Mouse (Mus musculus) lung, postnatal 0 days (tissue): ENCODE measurements around the gene Spn. TPM values are rescaled to one million over a fixed set of nuclear protein-coding genes. Genes with fewer than 3 reads are reported as not detected.

Experiments
- ATAC-seq: fragments of 200-750 bp; cut with Nextera tagmentation; 2 replicates; pipeline ENCODE4 v1.8.0; 2017; ENCODE audit warnings: moderate library complexity
- DNase-seq: peaks from one replicate; pipeline ENCODE4 v3.0.0-alpha.2; 2016; ENCODE audit warnings: low spot score
- H3K27ac ChIP-seq: fragments of 300-500 bp; sonication (generic); 2 replicates; pipeline ENCODE4 v1.5.1; 2014; ENCODE audit warnings: antibody characterized with exemption, mild to moderate bottlenecking, low read length, mixed read lengths
- H3K27me3 ChIP-seq: fragments of 300-500 bp; sonication (generic); replicated peaks from 2 replicates; pipeline ENCODE4 v1.6.1; 2014; ENCODE audit warnings: low read length, mixed read lengths; ENCODE audit not compliant: insufficient read depth
- H3K36me3 ChIP-seq: fragments of 300-500 bp; sonication (generic); 2 replicates; pipeline ENCODE4 v1.6.1; 2014; ENCODE audit warnings: low read length, mixed read lengths; ENCODE audit not compliant: insufficient read depth
- H3K4me1 ChIP-seq: fragments of 300-500 bp; sonication (generic); 2 replicates; pipeline ENCODE4 v1.6.1; 2014; ENCODE audit warnings: antibody characterized with exemption, low read depth, low read length, mixed read lengths; ENCODE audit not compliant: insufficient read depth
- H3K4me2 ChIP-seq: fragments of 300-500 bp; sonication (generic); replicated peaks from 2 replicates; pipeline ENCODE4 v1.6.1; 2014; ENCODE audit warnings: low read depth, mild to moderate bottlenecking, low read length, moderate library complexity, mixed read lengths
- H3K4me3 ChIP-seq: fragments of 300-500 bp; sonication (generic); 2 replicates; pipeline ENCODE4 v1.5.1; 2014; ENCODE audit warnings: low read depth, low read length
- H3K9ac ChIP-seq: fragments of 300-500 bp; sonication (generic); replicated peaks from 2 replicates; pipeline ENCODE4 v1.6.1; 2014; ENCODE audit warnings: low read depth, mild to moderate bottlenecking
- H3K9me3 ChIP-seq: fragments of 300-500 bp; sonication (generic); 2 replicates; pipeline ENCODE4 v1.6.1; 2016; ENCODE audit warnings: low read length, mixed read lengths
- CTCF ChIP-seq: IDR thresholded peaks from 2 replicates; pipeline ENCODE4 v1.5.1; 2016; ENCODE audit warnings: antibody characterized with exemption, mild to moderate bottlenecking
- EP300 ChIP-seq: IDR thresholded peaks from 2 replicates; pipeline ENCODE4 v1.6.1; 2016; ENCODE audit warnings: antibody characterized with exemption, mild to moderate bottlenecking, control low read depth
- WGBS: fragments of 180-500 bp; shearing (Covaris S2); extraction: QIAGEN DNeasy Blood & Tissue Kit; methylation state at CpG from one replicate; pipeline ENCODE4 v1.1.7; 2014; 5-methylcytosine and 5-hydroxymethylcytosine counted together
- polyA plus RNA-seq: library from polyadenylated mRNA; unstranded; fragments of >200 nt; fragmentation: Nextera tagmentation; extraction: Ambion mirVana; gene quantifications from 2 replicates; pipeline ENCODE4 v1.2.1, GENCODE M21; 2015

Spn gene
- polyA plus RNA-seq, 1 experiment from 2014 or later: 0.73 TPM

DNA sequence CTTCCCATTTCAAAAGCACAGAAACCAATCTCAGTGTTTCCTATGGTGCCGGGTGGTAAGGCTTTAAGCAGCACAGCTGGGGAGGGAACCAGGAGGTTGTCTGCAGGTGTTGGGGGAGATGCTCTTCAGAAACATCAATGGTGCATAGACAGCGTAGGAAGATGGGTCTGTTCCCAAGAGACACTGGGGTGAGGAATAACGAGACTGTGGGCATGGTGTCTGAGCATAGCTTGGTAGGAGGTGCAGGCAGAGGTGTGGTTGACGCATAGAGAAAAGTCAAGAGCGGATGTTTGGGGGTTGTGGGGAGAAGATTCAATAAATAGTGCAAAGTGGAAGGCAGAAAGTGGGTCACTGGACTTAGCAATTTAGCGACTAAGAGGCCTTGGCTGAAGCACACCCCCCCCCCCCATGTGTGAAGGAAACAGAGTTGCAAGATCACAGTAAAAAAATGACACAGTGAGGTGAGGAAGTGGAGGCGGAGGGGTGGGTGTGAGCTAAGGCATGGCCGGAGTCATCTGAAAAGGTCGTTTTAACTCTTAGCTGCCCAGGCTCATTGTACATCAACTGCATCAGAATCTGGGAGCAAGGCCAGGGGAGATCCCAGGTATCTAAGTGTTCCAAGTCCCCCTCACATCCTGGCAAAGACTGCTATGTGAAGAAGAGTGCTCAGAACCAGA, 24.6 kb downstream of the Spn start:
- no peaks in the 10 kb centered on the region for H3K4me1 ChIP-seq
- WGBS: 18% methylated on average over 9 of the region's 9 CpGs
- H3K9ac ChIP-seq: no peak overlapping the region
- TF ChIP-seq CTCF (no peak), EP300 (no peak)
- H3K27me3 ChIP-seq: no peaks in the 10 kb centered on the region
- no peaks in the 10 kb centered on the region for H3K36me3 ChIP-seq
- no peak overlapping the region for H3K27ac ChIP-seq
- no peaks in the 10 kb centered on the region for H3K9me3 ChIP-seq
- no peak for DNase-seq
- no peak for ATAC-seq
- H3K4me3 ChIP-seq: no peak overlapping the region
- H3K4me2 ChIP-seq: no peak overlapping the region

DNA sequence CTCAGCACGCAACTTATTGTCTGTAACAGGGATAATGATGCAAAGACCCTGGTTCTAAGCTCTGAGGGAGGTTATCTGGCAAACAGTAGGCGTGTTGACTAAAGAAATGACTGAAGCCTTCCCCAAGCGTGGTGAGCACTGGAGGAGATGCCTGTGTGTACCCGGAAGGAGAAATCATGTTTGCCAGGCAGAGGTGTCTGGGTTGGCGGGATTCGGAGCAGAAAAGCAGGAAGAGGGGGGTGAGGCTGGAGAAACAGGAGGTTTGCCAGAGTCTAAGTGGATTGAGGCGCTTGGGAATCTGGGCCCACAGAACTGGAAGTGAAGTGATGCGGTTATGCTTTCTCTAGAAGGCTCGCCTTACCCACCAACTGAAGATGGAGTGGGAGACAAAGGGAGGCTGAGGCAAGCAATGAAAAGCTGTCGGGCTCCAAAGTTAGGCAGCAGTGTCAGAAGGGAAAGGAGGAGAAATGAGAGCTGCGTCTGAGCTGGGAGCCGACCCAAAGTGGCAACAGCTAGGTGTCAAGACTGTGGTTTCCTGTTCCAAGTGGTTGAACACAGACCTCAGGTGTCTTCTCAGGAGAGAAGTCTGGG, 25.3 kb downstream of the Spn start:
- H3K36me3 ChIP-seq: no peaks in the 10 kb centered on the region
- H3K4me1 ChIP-seq: no peaks in the 10 kb centered on the region
- no peak overlapping the region for H3K4me3 ChIP-seq
- ATAC-seq (no peak), DNase-seq (no peak)
- H3K27me3 ChIP-seq: no peaks in the 10 kb centered on the region
- no peak overlapping the region for H3K4me2 ChIP-seq
- no peak overlapping the region for H3K9ac ChIP-seq
- no peak overlapping the region for H3K27ac ChIP-seq
- no peak for TF ChIP-seq CTCF
- TF ChIP-seq EP300: no peak
- no peaks in the 10 kb centered on the region for H3K9me3 ChIP-seq
- 52% methylated on average over 12 of the region's 12 CpGs for WGBS

DNA sequence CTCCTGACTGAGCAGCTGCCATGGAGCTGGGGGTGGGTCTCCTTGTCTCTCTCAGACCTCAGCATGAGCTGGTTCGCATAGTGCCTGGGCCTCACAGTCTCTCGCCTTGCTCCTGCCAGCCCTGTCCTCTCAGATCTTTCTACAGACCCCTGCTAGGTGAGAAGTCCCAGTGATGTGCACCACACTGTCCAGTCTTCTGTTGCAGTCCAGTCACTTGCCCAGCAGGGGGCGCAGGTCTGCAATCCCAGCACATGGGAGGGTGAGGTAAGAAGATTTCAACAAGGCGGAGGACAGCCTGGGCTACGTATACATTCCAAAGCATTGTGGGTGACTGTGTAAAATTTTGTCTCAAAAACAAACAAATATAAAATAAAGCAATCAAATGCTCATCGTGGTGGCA, 26.2 kb downstream of the Spn start:
- H3K4me1 ChIP-seq: no peaks in the 10 kb centered on the region
- H3K27ac ChIP-seq: no peak overlapping the region
- H3K9me3 ChIP-seq: no peaks in the 10 kb centered on the region
- H3K27me3 ChIP-seq: no peaks in the 10 kb centered on the region
- no peak overlapping the region for H3K4me3 ChIP-seq
- WGBS: 45% methylated on average over 5 of the region's 6 CpGs
- peak; percentile 74 for TF ChIP-seq CTCF
- TF ChIP-seq EP300: no peak
- ATAC-seq (no peak), DNase-seq (no peak)
- no peak overlapping the region for H3K4me2 ChIP-seq
- H3K36me3 ChIP-seq: no peaks in the 10 kb centered on the region
- H3K9ac ChIP-seq: no peak overlapping the region

DNA sequence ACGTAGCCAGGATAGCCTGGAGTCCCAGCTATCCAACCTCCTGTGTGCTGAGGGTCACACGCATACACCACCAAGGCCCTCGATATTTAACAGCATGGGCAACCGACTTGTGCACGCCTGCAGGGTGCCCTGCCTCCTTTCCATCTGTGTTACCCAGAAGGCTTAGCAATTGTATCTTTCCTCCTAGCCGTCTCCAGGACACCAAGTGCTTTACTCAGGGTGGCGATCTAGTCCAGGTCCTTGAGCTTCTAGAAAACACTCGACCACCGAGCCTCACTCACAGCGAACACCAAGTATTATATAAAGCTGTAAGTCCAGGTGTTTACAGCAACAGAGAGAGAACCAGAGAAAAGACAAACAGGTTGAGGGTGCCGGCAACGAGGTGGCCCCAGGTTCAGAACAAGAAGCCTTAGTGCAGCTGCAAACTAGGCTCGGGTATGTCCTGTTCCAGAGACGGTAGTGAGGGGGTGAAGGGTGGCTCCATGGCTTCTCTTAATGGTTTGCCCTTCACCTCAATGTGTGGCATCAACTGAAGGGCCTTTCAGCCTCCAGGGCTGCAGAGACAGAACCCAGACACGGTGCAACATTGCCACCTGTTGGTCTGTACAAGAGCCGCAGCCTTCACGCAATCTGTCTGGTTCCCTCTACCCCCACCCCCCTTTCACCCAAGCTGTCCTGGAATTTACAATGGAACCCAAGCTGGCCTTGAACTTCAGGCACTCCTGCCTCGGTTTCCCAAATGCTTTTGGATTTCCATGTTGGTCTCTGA, 27.2 kb downstream of the Spn start:
- Histone ChIP-seq H3K27me3 (no peaks in the 10 kb centered on the region), H3K4me1 (no peaks in the 10 kb centered on the region), H3K36me3 (no peaks in the 10 kb centered on the region), H3K9me3 (no peaks in the 10 kb centered on the region), H3K9ac (no peak overlapping the region), H3K4me3 (no peak overlapping the region), H3K4me2 (no peak overlapping the region), H3K27ac (no peak overlapping the region)
- TF ChIP-seq CTCF: peak; percentile 93
- no peak for TF ChIP-seq EP300
- DNase-seq: peak; percentile 82
- WGBS: 35% methylated on average over 18 of the region's 18 CpGs
- ATAC-seq: peak; percentile 74

DNA sequence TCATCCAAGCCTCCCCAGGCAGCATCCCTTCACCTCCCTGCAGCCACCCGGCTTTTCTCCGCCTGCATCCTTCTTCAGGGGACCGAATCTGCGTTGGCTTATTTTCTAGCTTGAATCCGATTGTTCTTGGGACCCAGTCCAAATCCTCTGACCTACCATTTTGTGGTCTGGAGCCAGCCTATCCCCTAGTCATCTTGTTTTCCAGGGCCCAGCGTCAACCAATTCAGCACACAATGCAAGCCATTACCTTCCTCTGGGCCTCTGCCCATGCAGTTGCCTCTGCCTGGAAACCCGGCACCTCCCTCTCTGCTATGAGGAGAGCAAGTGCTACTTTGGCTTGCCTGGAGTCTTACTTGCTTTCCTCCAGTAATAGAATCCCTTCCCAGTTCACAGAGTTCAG, 32.1 kb downstream of the Spn start:
- no peaks in the 10 kb centered on the region for H3K36me3 ChIP-seq
- H3K9ac ChIP-seq: no peak overlapping the region
- no peak overlapping the region for H3K4me3 ChIP-seq
- no peaks in the 10 kb centered on the region for H3K9me3 ChIP-seq
- no peak overlapping the region for H3K27ac ChIP-seq
- H3K27me3 ChIP-seq: no peaks in the 10 kb centered on the region
- H3K4me2 ChIP-seq: no peak overlapping the region
- WGBS: 81% methylated on average over 7 of the region's 7 CpGs
- 0 out of 2 replicates have a peak, but pooled peaks cover 3% of the 10 kb centered on the region for H3K4me1 ChIP-seq
- TF ChIP-seq CTCF (no peak), EP300 (no peak)
- no peak for ATAC-seq
- no peak for DNase-seq

DNA sequence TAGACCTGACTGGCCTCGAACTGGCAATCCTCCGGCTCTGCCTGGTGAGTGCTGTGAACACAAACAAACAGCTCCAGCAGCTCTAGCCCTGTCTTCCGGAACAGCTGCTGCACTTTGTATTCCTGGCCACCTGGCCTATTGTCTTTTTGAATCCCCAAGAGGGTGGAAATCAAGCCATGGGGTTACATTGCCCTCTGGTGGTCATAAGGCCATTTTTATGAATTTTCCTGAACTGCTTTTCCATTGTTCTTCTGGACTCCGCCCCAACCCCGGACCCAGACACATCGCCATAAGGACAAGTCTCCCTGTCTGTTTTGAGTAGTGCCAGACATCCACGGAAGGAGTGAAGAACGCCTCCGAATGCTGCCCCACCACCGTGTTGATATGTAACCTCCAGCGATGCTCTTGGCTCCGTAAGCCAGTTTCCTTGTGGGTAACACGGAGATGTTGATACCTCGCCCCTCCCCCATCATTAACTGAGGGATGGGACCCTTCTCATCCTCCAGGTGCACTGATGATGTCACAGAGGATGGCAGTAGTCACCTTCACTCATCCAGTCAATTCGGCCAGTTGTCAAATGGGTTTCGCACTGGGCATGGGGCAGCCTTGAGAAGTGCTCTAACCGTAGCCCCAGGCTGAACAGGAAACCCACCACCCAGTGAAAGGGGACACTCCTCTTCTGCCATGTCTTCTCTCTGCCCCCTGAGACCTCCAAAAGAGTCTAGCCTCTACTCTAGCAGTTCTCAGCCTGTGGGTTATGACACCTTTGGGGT, 32.9 kb downstream of the Spn start:
- peak; percentile 94 for DNase-seq
- H3K4me3 ChIP-seq: no peak overlapping the region

More for the DNA sequence above, 32.9 kb downstream of the Spn start:
- Histone ChIP-seq H3K27me3 (no peaks in the 10 kb centered on the region), H3K4me2 (peak overlapping the region; percentile 42), H3K9ac (no peak overlapping the region), H3K27ac (no peak overlapping the region), H3K36me3 (no peaks in the 10 kb centered on the region), H3K4me1 (0 out of 2 replicates have a peak, but pooled peaks cover 3% of the 10 kb centered on the region), H3K9me3 (no peaks in the 10 kb centered on the region)
- 15% methylated on average over 17 of the region's 17 CpGs for WGBS
- peak; percentile 95 for TF ChIP-seq CTCF
- TF ChIP-seq EP300: no peak
- ATAC-seq: peak; percentile 92
